Mouse (Mus musculus) heart, adult 2 months (tissue): Measurements from ENCODE around the gene Cdkn2a. TPM values are rescaled to one million over a fixed set of nuclear protein-coding genes. Genes with fewer than 3 reads are reported as not detected.
A peak's percentile ranks its signal among the peaks of the same experiment; 100 is the strongest.

Source experiments
- DNase-seq, 2 experiments: peaks; one replicate each; pipeline ENCODE4 v3.0.0; 2021
- H3K27ac ChIP-seq: fragments of 200-600 bp; 2 replicates; pipeline ENCODE4 v1.8.1; 2022
- H3K27me3 ChIP-seq: fragments of 200-500 bp; 2 replicates; pipeline ENCODE4 v1.6.1; 2012; ENCODE audit warnings: mild to moderate bottlenecking, low read length, inconsistent platforms, mixed read lengths; ENCODE audit not compliant: control insufficient read depth, insufficient read depth
- H3K36me3 ChIP-seq: fragments of 200-500 bp; 2 replicates; pipeline ENCODE4 v1.6.1; 2012; ENCODE audit warnings: low read length, inconsistent platforms; ENCODE audit not compliant: control insufficient read depth, insufficient read depth
- H3K4me1 ChIP-seq: fragments of 200-500 bp; 2 replicates; pipeline ENCODE4 v1.6.1; 2011; ENCODE audit warnings: low read length; ENCODE audit not compliant: control insufficient read depth, insufficient read depth
- H3K4me3 ChIP-seq: fragments of 200-600 bp; 2 replicates; pipeline ENCODE4 v1.8.1; 2022
- H3K79me2 ChIP-seq: fragments of 200-500 bp; replicated peaks from 2 replicates; pipeline ENCODE4 v1.6.1; 2012; ENCODE audit warnings: mild to moderate bottlenecking, inconsistent platforms, low read length, moderate library complexity, mixed read lengths; ENCODE audit not compliant: control insufficient read depth, insufficient read depth
- H3K9ac ChIP-seq: fragments of 200-500 bp; 2 replicates; pipeline ENCODE4 v1.6.1; 2012; ENCODE audit warnings: low read depth, mild to moderate bottlenecking, control low read depth, inconsistent platforms, low read length, mixed read lengths
- CTCF ChIP-seq: fragments of 200-600 bp; IDR thresholded peaks from 2 replicates; pipeline ENCODE4 v1.8.1; 2022; ENCODE audit warnings: antibody characterized with exemption, mild to moderate bottlenecking, moderate library complexity
- EP300 ChIP-seq: fragments of 200-500 bp; IDR thresholded peaks from 2 replicates; pipeline ENCODE4 v1.6.1; 2011; ENCODE audit warnings: low read depth, low read length, control low read depth; ENCODE audit not compliant: insufficient read depth
- POLR2A ChIP-seq: fragments of 200-500 bp; IDR thresholded peaks from 2 replicates; pipeline ENCODE4 v1.6.1; 2011; ENCODE audit warnings: mild to moderate bottlenecking, low read depth, low read length, control low read depth; ENCODE audit not compliant: insufficient read depth
- WGBS: fragments of 180-500 bp; shearing (Covaris S2); methylation state at CpG from one replicate; pipeline ENCODE4 v1.1.7; 2018; 5-methylcytosine and 5-hydroxymethylcytosine counted together
- intact Hi-C: fragments of 180-260 bp; cut with DNase I; formaldehyde crosslinking; loops from one replicate; pipeline ENCODE4 v1.15.1; 2025
- polyA plus RNA-seq: library from polyadenylated mRNA; depleted of rRNA; stranded (reverse); fragments of >200 nt; gene quantifications from 2 replicates; pipeline ENCODE4 v1.2.3, GENCODE M21; 2012
- total RNA-seq, 2 experiments: library from RNA; stranded (reverse); gene quantifications; 2 replicates each; pipeline ENCODE4 v1.2.3; 2021

The Cdkn2a gene
- total and polyA plus RNA-seq, 3 experiments, result 0.31 TPM; not detected in 2

GRCm38 (mm10) chr4:89294091-89294485 is 365 bp downstream of the Cdkn2a start:
- 14% methylated on average over 26 of the region's 26 CpGs for WGBS
- no peak overlapping the region for H3K27ac ChIP-seq
- no peaks in the 10 kb centered on the region for H3K79me2 ChIP-seq
- peaks cover 1% of the 10 kb centered on the region; the same call in 1 of the 2 replicates for H3K4me1 ChIP-seq
- TF ChIP-seq EP300, result no peak
- no peak for TF ChIP-seq CTCF
- TF ChIP-seq POLR2A, result no peak
- H3K9ac ChIP-seq, result peak overlapping the region; percentile 60
- H3K36me3 ChIP-seq, result no peaks in the 10 kb centered on the region
- no peak for DNase-seq
- intact Hi-C loops, result loop anchor here (5.0 kb wide), 2 partner anchors 147 to 233 kb away; no protein-coding TSS in a partner anchor
- H3K4me3 ChIP-seq, result peak overlapping the region; percentile 90
- peaks cover 6% of the 10 kb centered on the region for H3K27me3 ChIP-seq

GRCm38 (mm10) chr4:89293516-89293915 is 937 bp downstream of the Cdkn2a start:
- Histone ChIP-seq H3K4me3 (no peak overlapping the region), H3K36me3 (no peaks in the 10 kb centered on the region), H3K79me2 (no peaks in the 10 kb centered on the region), H3K9ac (no peak overlapping the region), H3K27me3 (peaks cover 6% of the 10 kb centered on the region), H3K4me1 (peaks cover 1% of the 10 kb centered on the region; the same call in 1 of the 2 replicates), H3K27ac (no peak overlapping the region)
- TF ChIP-seq EP300 (no peak), POLR2A (no peak), CTCF (no peak)
- DNase-seq, result no peak
- WGBS, result 87% methylated on average over 7 of the region's 7 CpGs
- intact Hi-C loops, result loop anchor here (5.0 kb wide), 2 partner anchors 146 to 234 kb away; no protein-coding TSS in a partner anchor

DNA sequence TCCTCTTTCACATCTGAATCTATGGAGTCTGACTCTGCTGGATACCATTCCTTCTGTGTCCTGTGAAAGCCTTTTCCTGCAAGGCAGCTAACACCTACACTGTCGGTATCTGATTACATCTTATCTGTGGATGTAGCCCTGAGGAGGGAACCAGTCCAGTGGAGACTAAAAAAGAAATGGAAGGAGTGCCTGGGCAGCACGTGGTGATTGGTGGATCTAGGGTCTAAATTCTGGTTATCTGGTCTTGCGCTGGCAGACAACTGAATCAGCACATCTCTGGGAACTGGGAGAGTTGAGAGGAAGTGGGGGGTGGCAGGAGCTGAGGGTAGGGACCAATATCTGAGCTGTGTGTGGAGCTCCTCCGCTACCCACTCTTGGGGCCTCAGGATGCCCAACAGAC is 5.4 kb downstream of the Cdkn2a start:
- WGBS, result 13% methylated on average over 4 of the region's 4 CpGs
- no peak overlapping the region for H3K9ac ChIP-seq
- peaks cover 6% of the 10 kb centered on the region for H3K27me3 ChIP-seq
- DNase-seq, result no peak
- no peak for TF ChIP-seq POLR2A
- no peak for TF ChIP-seq CTCF
- no peak for TF ChIP-seq EP300
- no peaks in the 10 kb centered on the region for H3K4me1 ChIP-seq
- H3K36me3 ChIP-seq, result no peaks in the 10 kb centered on the region
- intact Hi-C loops, result no loop called here
- no peak overlapping the region for H3K27ac ChIP-seq
- no peak overlapping the region for H3K4me3 ChIP-seq
- H3K79me2 ChIP-seq, result no peaks in the 10 kb centered on the region

GRCm38 (mm10) chr4:89286566-89286965 is 7.9 kb downstream of the Cdkn2a start:
- 17% methylated on average over 1 of the region's 1 CpGs for whole genome bisulfite sequencing
- Histone ChIP-seq H3K36me3 (no peaks in the 10 kb centered on the region), H3K79me2 (no peaks in the 10 kb centered on the region), H3K9ac (no peak overlapping the region), H3K4me3 (no peak overlapping the region), H3K27ac (no peak overlapping the region), H3K4me1 (no peaks in the 10 kb centered on the region), H3K27me3 (peaks cover 16% of the 10 kb centered on the region)
- TF ChIP-seq CTCF, result no peak
- TF ChIP-seq POLR2A, result no peak
- no peak for TF ChIP-seq EP300
- intact Hi-C loops, result no loop called here
- no peak for DNase-seq

DNA sequence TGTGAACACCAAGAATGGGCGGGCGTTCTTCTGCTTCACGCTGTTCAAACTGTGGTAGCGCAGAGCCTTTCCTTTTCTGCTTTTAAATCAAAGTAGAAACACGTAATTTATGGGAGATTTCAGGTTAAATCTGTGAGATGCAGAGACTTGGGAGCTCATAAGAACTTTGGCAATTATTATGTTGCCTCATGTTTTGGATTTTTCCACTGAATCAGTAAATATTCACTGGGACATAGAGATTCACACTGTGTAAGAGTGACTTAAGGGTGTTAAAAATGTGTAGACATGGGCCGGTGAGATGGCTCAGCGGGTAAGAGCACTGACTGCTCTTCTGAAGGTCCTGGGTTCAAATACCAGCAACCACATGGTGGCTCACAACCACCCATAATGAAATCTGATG is 8.8 kb downstream of the Cdkn2a start:
- peaks cover 16% of the 10 kb centered on the region for H3K27me3 ChIP-seq

GRCm38 (mm10) chr4:89282661-89283060 is 11.8 kb downstream of the Cdkn2a start:
- no peak for DNase-seq
- 8% methylated on average over 12 of the region's 12 CpGs for WGBS
- peaks cover 18% of the 10 kb centered on the region for H3K27me3 ChIP-seq
- no peaks in the 10 kb centered on the region for H3K4me1 ChIP-seq
- H3K9ac ChIP-seq, result no peak overlapping the region
- H3K4me3 ChIP-seq, result no peak overlapping the region
- no peaks in the 10 kb centered on the region for H3K79me2 ChIP-seq
- no peaks in the 10 kb centered on the region for H3K36me3 ChIP-seq
- TF ChIP-seq CTCF, result no peak
- TF ChIP-seq EP300, result no peak
- TF ChIP-seq POLR2A, result no peak
- no peak overlapping the region for H3K27ac ChIP-seq
- intact Hi-C loops, result no loop called here

More for the DNA sequence above, 8.8 kb downstream of the Cdkn2a start:
- H3K9ac ChIP-seq, result no peak overlapping the region
- WGBS, result 48% methylated on average over 7 of the region's 7 CpGs
- H3K79me2 ChIP-seq, result no peaks in the 10 kb centered on the region
- H3K4me1 ChIP-seq, result no peaks in the 10 kb centered on the region
- TF ChIP-seq EP300, result no peak
- no peak for TF ChIP-seq CTCF
- TF ChIP-seq POLR2A, result no peak
- no peak for DNase-seq
- no peak overlapping the region for H3K4me3 ChIP-seq
- H3K27ac ChIP-seq, result no peak overlapping the region
- intact Hi-C loops, result no loop called here
- H3K36me3 ChIP-seq, result no peaks in the 10 kb centered on the region
